Mouse (Mus musculus) liver, embryonic 11.5 days (tissue): ENCODE measurements around the gene Tln2. TPM values are rescaled to one million over a fixed set of nuclear protein-coding genes. Genes with fewer than 3 reads are reported as not detected.
"Not testable (repeated sequence)": the region's sequence is repeated elsewhere in the genome, so short reads cannot be mapped to it uniquely, and the experiment has no call there.

Experiments used
- ATAC-seq: fragments of 200-750 bp; cut with Nextera tagmentation; replicated peaks from 2 replicates; pipeline ENCODE4 v1.8.0; 2017; ENCODE audit warnings: moderate number of reproducible peaks, mild to moderate bottlenecking, moderate TSS enrichment, moderate library complexity; ENCODE audit not compliant: low FRiP score
- DNase-seq: peaks from one replicate; pipeline ENCODE4 v3.0.0-alpha.2; 2017; ENCODE audit warnings: low spot score
- H3K27ac ChIP-seq: fragments of 300-500 bp; sonication (generic); 2 replicates; pipeline ENCODE4 v1.5.1; 2014; ENCODE audit warnings: mild to moderate bottlenecking, low read depth, low read length, control low read depth
- H3K27me3 ChIP-seq: fragments of 300-500 bp; sonication (generic); replicated peaks from 2 replicates; pipeline ENCODE4 v1.6.1; 2014; ENCODE audit warnings: low read length, mixed read lengths; ENCODE audit not compliant: control insufficient read depth, insufficient read depth
- H3K36me3 ChIP-seq: fragments of 300-500 bp; sonication (generic); 2 replicates; pipeline ENCODE4 v1.6.1; 2014; ENCODE audit warnings: mild to moderate bottlenecking, low read length, moderate library complexity, mixed read lengths; ENCODE audit not compliant: control insufficient read depth, insufficient read depth
- H3K4me1 ChIP-seq: fragments of 300-500 bp; sonication (generic); replicated peaks from 2 replicates; pipeline ENCODE4 v1.6.1; 2014; ENCODE audit warnings: low read length, mixed read lengths; ENCODE audit not compliant: control insufficient read depth, insufficient read depth
- H3K4me2 ChIP-seq: fragments of 300-500 bp; sonication (generic); 2 replicates; pipeline ENCODE4 v1.6.1; 2014; ENCODE audit warnings: mild to moderate bottlenecking, control low read depth, moderate library complexity
- H3K4me3 ChIP-seq: fragments of 300-500 bp; sonication (generic); 2 replicates; pipeline ENCODE4 v1.5.1; 2014; ENCODE audit warnings: low read depth, low read length, control low read depth
- H3K9ac ChIP-seq: fragments of 300-500 bp; sonication (generic); 2 replicates; pipeline ENCODE4 v1.6.1; 2014; ENCODE audit warnings: low read depth, low read length, control low read depth
- H3K9me3 ChIP-seq: fragments of 300-500 bp; sonication (generic); 2 replicates; pipeline ENCODE4 v1.6.1; 2016; ENCODE audit warnings: low read length, inconsistent platforms, mixed read lengths; ENCODE audit not compliant: control insufficient read depth
- WGBS: fragments of 180-500 bp; shearing (Covaris S2); extraction: QIAGEN DNeasy Blood & Tissue Kit; methylation state at CpG from one replicate; pipeline ENCODE4 v1.1.7; 2014; 5-methylcytosine and 5-hydroxymethylcytosine counted together
- polyA plus RNA-seq: library from polyadenylated mRNA; unstranded; fragments of >200 nt; fragmentation: Nextera tagmentation; extraction: Ambion mirVana; gene quantifications from 2 replicates; pipeline ENCODE4 v1.2.1, GENCODE M21; 2014

Gene Tln2
- polyA plus RNA-seq, 1 experiment from 2014 or later, result 12.7 TPM

DNA sequence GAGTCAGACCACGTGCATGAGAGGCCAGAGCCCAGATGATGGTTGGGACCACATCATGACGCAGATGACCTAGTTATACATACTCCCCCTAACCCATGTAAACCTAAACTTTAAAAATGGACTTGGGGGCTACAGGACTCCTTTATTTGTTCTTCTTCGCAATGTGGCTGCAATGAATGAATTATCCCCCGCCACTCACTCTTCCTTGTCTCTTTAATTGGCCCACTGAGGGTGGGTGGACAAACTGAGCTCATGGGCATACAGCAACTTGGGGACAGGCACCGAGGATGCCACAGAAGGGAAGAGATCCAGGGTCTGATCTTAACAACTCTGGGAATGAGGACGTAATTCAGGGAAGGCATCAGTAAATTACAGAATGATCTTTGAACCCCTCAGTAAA is 277.7 kb downstream of the Tln2 start:
- 75% methylated on average over 6 of the region's 6 CpGs for WGBS
- Histone ChIP-seq H3K9ac (no peak overlapping the region), H3K4me3 (no peak overlapping the region), H3K27ac (no peak overlapping the region), H3K27me3 (no peaks in the 10 kb centered on the region), H3K4me1 (no peaks in the 10 kb centered on the region), H3K9me3 (no peaks in the 10 kb centered on the region), H3K4me2 (no peak overlapping the region), H3K36me3 (no peaks in the 10 kb centered on the region)
- ATAC-seq (no peak), DNase-seq (no peak)

DNA sequence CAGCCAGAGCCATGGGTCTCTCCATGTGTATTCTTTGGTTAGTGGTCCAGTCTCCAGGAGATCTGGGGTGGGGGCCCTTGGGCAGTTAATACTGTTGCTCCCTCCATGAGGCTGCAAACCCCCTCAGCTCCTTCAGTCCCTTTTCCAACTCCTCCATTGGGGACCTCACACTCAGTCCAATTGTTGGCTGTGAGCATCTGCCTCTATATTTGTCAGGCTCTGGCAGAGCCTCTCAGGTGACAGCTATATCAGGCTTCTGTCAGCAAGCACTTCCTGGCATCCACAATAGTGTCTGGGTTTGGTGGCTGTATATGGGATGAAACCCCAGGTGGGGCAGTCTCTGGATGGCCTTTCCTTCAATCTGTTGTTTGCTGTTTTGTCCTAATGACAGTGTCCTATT is 279.2 kb downstream of the Tln2 start:
- H3K4me1 ChIP-seq, H3K4me3 ChIP-seq, H3K9me3 ChIP-seq, H3K4me2 ChIP-seq, H3K27ac ChIP-seq, DNase-seq, H3K36me3 ChIP-seq, ATAC-seq, H3K9ac ChIP-seq, H3K27me3 ChIP-seq: not testable (repeated sequence)

DNA sequence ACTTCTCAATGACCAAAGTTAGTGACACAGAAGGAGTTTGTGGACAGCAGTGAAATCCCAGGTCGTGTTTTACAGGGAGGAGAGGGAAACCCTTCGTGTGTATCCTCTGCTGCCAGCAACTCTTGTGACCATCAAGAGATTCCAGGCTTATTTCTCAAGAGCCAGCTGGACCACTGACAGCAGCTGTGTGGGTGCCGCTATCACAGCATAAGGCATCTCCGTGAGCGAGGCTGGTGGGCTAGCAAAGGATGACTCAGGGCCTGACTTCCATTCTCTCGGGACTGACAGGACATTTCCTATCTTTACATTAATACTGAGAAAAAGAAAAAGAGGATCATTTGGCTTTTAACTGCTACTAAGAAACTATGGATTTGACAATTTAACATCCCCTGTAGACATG is 283.1 kb downstream of the Tln2 start:
- Histone ChIP-seq H3K36me3 (no peaks in the 10 kb centered on the region; the same call in 1 of the 2 replicates), H3K9me3 (no peaks in the 10 kb centered on the region), H3K4me2 (no peak overlapping the region), H3K4me1 (no peaks in the 10 kb centered on the region), H3K9ac (no peak overlapping the region), H3K27ac (no peak overlapping the region), H3K4me3 (no peak overlapping the region), H3K27me3 (no peaks in the 10 kb centered on the region)
- DNase-seq, result no peak
- ATAC-seq, result no peak
- WGBS, result 82% methylated on average over 6 of the region's 6 CpGs

DNA sequence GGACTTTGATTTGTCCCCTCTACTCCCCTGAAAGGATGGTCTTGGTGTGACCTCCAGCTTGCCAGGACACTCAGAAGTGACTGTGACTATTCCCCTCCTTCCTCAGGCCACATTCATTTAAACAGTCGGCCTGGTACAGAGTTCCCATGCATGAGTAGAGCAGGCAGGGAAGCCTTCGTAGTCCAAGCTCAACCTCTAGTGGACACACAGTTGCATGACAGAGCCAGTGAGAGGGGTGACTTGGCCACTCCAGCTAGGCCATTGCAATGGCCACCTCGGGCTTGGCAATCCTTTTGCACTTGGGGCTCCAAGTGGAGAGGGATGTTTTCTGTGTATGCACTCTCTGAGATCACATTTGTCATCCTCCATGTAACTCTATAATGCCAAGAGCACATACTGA is 285.2 kb downstream of the Tln2 start:
- DNase-seq (no peak), ATAC-seq (no peak)
- H3K9ac ChIP-seq, result no peak overlapping the region
- 42% methylated on average over 3 of the region's 3 CpGs for WGBS
- H3K4me1 ChIP-seq, result no peaks in the 10 kb centered on the region
- H3K27ac ChIP-seq, result no peak overlapping the region
- H3K4me2 ChIP-seq, result no peak overlapping the region
- no peaks in the 10 kb centered on the region for H3K9me3 ChIP-seq
- no peak overlapping the region for H3K4me3 ChIP-seq
- no peaks in the 10 kb centered on the region for H3K27me3 ChIP-seq
- H3K36me3 ChIP-seq, result no peaks in the 10 kb centered on the region; the same call in 1 of the 2 replicates

DNA sequence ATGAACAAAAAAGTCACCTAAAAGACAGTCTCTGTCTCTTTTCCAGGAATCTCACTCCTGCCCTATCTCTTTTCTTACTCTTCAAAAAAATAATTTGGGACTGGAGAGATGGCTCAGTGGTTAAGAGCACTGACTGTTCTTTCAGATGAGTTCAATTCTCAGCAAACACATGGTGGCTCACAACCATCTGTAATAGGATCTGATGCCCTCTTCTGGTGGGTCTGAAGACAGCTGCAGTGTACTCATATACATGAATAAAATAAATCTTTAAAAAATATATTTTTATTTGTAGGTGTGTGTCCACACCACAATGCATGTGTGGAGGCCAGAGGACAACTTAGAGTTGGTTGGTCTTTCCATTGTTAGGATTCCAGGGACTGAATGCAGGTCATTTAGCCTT is 286.1 kb downstream of the Tln2 start:
- DNase-seq, result no peak
- H3K4me1 ChIP-seq, result no peaks in the 10 kb centered on the region; the same call in 1 of the 2 replicates
- no peaks in the 10 kb centered on the region for H3K27me3 ChIP-seq
- H3K27ac ChIP-seq, result no peak overlapping the region
- no peak for ATAC-seq
- no peak overlapping the region for H3K4me2 ChIP-seq
- H3K9ac ChIP-seq, result no peak overlapping the region
- H3K4me3 ChIP-seq, result no peak overlapping the region
- no peaks in the 10 kb centered on the region for H3K9me3 ChIP-seq
- H3K36me3 ChIP-seq, result no peaks in the 10 kb centered on the region; the same call in 1 of the 2 replicates

DNA sequence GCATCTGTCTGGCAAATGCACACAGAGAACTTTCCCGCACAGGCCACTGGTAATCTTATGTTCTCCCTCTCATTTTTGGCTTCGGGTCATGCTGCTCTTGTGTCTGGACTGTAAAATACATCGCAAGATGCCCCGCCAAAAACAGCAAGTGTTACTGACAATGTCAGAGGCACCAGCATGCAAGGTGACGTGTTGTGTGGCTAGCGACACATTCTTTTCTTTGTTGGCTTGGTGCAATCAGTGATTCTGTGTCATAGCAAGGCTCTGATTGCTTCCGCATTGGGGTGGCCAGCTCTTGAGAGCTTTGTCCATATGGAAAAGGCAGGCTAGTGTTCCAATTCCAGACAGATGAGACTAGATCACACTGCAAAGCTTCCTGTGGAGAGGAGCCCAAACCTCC is 288.8 kb downstream of the Tln2 start:
- no peak for DNase-seq
- WGBS, result 83% methylated on average over 7 of the region's 7 CpGs
- Histone ChIP-seq H3K27me3 (no peaks in the 10 kb centered on the region), H3K27ac (no peak overlapping the region), H3K4me1 (no peaks in the 10 kb centered on the region; the same call in 1 of the 2 replicates), H3K4me3 (no peak overlapping the region), H3K9me3 (no peaks in the 10 kb centered on the region), H3K9ac (no peak overlapping the region), H3K4me2 (no peak overlapping the region), H3K36me3 (no peaks in the 10 kb centered on the region; the same call in 1 of the 2 replicates)
- ATAC-seq, result no peak

DNA sequence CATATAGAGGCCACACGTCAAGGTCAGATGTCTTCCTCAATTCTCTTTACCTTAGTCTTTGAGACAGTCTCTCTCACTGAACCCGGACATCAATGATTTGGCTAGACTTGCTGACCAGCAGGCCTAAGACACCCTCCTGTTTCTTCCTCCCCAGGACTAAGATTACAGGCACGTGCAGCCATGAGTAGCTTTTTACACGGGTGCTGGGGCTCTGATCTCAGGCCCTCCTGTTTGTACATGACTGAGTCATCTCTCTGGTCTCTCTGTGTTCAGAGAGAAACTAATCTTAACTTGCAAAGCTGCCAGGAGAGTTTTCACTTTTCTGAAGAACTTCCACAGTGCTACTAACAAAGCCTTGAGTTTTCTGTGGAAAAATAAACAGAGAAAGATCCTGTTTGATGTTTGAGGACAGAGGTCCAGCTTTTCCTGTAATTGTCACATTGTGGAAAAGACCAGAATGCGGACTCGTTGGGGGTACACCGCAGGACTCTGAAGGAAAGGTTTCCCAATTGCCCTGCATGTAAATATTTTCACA is 289.4 kb downstream of the Tln2 start:
- ATAC-seq, result no peak
- Histone ChIP-seq H3K4me1 (peaks cover 3% of the 10 kb centered on the region; the same call in 1 of the 2 replicates), H3K36me3 (no peaks in the 10 kb centered on the region; the same call in 1 of the 2 replicates), H3K4me2 (no peak overlapping the region), H3K9me3 (no peaks in the 10 kb centered on the region), H3K27me3 (no peaks in the 10 kb centered on the region), H3K4me3 (no peak overlapping the region), H3K27ac (no peak overlapping the region; the same call in 1 of the 2 replicates), H3K9ac (no peak overlapping the region)
- no peak for DNase-seq
- 70% methylated on average over 7 of the region's 7 CpGs for WGBS

DNA sequence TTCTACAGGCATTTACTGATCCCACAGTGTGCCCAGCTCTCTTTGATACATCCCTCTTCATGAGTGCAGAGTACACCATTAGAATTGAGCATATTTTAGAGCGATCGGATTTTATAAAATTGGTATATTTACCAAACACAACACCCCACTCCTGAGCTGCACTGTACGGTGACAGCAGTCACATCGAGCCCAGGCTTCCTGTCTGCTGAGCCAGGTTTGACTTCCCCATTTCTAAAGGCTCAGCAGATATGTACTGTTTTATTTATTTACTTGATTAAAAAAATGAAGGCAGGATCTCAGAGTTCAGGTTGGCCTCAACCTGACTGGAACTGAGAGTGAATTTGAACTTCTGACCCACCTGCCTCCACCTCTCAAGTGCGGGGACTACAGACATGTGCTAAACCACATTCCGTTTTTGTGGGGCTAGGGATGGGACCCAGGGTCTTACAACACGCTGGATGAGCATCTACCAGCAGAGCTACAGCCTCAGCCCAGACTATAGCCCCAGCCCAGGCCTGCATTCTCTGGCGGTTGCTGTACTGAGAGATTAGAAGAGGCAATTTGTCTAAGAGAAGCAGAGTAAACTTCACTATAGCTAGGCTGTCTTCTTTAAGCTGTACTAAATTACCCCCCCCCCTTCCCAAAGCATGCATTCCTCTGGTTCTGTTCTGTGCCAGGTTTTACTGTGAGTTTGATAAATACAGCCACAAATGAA is 292.1 kb downstream of the Tln2 start:
- WGBS, result 63% methylated on average over 8 of the region's 8 CpGs
- no peak overlapping the region for H3K4me2 ChIP-seq
- H3K4me3 ChIP-seq, result no peak overlapping the region
- no peaks in the 10 kb centered on the region for H3K9me3 ChIP-seq
- H3K9ac ChIP-seq, result no peak overlapping the region
- ATAC-seq, result no peak
- H3K27ac ChIP-seq, result no peak overlapping the region
- peaks cover 3% of the 10 kb centered on the region; the same call in 1 of the 2 replicates for H3K4me1 ChIP-seq
- H3K27me3 ChIP-seq, result no peaks in the 10 kb centered on the region
- DNase-seq, result no peak
- no peaks in the 10 kb centered on the region; the same call in 1 of the 2 replicates for H3K36me3 ChIP-seq

DNA sequence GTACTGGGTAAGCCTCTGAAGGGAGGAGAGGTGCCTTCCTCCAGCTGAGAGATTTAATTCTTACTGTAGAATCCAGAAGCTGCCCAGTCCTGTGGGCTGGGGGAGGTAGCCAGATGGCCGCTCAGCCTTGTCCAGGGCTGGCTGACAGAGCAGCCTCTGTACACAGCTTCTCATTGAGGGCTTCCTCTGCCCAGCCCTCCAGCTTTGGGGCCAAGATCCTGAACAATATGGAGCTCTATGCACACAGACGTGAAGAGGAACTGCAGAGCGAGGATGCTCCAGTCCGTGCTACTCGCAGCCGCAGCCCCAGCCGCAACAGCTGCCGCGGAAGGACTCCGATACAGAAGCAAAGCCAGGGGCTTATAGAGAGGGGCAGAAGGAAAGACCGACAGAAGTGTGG is 294.0 kb downstream of the Tln2 start:
- no peak overlapping the region for H3K4me3 ChIP-seq
- no peaks in the 10 kb centered on the region for H3K36me3 ChIP-seq
- 85% methylated on average over 11 of the region's 11 CpGs for WGBS
- no peaks in the 10 kb centered on the region for H3K9me3 ChIP-seq
- DNase-seq (no peak), ATAC-seq (no peak)
- peaks cover 12% of the 10 kb centered on the region for H3K4me1 ChIP-seq
- H3K27ac ChIP-seq, result no peak overlapping the region
- no peak overlapping the region for H3K9ac ChIP-seq
- H3K27me3 ChIP-seq, result no peaks in the 10 kb centered on the region
- no peak overlapping the region for H3K4me2 ChIP-seq
